Mouse (Mus musculus) kidney, adult 8-10 months (tissue): ENCODE data around the gene Itga2.

ENCODE experiments used
- DNase-seq, 2 experiments: peaks; one replicate each; pipeline ENCODE4 v3.0.0; 2022

Gene Itga2

DNA sequence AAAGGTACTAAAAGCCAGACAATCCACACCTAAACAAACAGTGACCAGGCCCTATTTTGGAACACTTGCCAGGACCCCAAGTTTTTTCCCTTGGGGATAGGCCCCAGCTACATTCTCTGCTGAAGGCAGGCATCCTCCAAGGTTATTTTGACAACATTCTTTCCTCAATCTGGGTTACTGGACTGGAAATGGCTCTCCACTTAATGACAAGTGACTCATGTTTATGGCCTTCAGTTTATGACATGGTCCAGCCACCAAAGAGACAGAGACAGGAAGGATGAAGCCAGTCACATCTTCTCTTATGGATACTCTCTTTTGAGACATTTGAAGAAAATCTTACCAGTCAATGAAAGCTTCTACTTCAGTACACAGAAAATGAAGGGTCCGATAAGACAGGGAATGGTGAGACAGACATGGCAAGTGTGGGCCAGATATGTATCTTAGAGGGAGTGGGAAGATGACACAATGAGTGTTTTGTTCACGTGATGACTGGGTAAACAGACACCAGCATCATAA, 55.8 kb downstream of the Itga2 start:
- no peak for DNase-seq

DNA sequence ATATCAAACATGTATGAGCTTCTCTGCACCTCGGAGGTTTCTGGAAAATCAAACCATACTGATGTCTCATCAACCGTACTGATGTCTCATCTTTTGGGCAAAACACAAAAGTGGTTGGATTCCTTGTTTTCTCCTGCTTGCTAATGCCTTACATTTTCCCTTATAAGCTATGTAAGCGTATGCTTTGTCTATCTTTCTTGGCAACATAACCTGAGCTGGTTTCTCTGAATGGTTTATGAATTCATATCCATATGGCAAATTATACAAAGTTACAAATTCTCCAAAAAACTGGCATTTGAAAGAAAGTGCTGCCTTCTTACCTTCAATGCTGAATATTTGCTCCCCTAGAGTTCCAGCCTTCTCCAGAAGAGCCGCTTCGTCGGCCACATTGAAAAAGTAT, 57.2 kb downstream of the Itga2 start:
- DNase-seq, result no peak

- no peak for DNase-seq
Observed at GRCm38 (mm10) chr13:114857525-114857924, 74.4 kb downstream of the Itga2 start.

DNA sequence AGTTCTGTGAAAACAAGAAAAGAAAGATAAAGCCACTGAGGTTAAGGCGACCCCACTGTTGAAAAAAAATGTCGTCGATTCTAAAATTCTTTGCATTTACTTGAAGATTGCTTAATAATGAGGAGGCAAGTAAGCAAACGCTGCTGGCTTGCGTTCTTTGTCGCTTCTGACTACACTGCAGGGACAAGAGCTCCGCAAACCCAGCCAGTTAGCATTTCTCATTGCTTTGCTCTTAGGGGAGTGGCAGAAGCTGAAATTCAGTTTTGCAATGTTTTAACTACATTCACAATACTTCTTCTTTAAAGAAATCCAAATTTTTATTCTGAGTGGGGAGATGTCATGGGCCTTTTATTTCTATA, 75.7 kb downstream of the Itga2 start:
- no peak for DNase-seq

DNA sequence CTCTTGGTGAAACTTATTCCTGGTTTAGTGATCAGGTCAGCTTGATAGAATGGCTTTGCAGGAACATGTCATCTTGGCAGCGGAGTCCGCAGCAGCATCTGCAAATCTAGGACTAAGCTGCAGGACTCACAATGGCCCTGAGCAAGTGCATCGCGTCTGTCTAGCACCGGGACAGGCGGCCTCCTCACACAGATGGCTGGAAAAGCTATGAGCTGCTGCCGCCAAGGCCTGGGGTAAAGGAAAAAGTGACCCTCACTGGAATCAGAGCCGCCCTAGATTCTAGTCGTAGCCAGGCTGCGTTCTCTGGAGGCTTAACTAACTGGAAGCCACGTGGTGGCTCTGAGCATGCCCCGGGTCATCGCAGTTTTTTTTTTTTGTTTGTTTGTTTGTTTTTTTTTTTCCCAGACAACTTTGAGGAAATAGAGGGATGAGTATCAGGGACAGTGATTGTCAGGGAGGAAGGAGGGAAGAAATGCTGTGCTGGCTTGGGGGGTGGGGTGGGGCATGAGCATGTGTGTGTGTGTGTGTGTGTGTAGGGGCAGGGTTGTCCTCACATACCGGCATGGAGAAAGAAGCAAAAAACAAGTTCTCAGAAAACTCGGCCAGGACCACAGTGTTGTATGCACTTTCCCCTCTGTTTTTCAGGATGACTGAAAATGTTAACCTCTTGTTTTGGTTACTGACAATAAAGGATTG, 76.2 kb downstream of the Itga2 start:
- DNase-seq, result no peak

DNA sequence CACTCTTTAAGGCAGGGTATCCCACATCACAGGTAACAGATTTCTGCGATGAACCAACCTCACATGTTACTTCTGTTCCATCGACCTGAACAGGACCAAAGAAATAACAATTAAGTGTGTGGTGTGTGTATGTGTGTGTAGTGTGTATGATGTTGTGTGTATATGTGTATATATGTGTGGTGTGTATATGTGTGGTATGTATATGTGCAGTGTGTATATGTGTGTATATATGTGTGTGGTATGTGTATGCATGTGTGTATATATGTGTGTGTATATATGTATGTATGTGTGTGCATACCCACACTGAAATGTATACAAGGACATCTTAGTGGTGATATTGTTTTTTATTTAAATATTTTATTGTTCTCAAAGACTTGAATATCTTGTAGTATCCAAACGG, 77.5 kb downstream of the Itga2 start:
- DNase-seq, result no peak

GRCm38 (mm10) chr13:114854023-114854422, 77.9 kb downstream of the Itga2 start:
- DNase-seq, result no peak

DNA sequence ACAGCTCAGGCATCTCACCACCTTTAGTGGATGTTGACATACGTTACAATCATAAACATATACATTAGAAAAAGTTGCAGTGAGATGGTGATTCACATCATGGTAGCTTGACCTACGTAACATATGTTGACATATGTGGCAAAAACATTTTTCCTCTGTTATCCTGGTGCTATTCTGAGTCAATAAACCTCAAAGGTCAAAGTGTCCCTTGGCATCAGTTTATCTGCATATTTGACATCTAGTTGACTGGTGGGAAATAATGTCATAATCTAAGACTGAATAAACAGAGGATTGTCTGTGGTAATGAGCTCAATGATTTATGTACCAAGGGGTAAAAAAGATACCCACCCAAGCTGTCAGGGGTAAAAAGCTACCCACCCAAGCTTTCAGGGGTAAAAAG, 78.7 kb downstream of the Itga2 start:
- DNase-seq, result no peak

GRCm38 (mm10) chr13:114852264-114853111, 79.4 kb downstream of the Itga2 start:
- peak; percentile 13 to 62 for DNase-seq

GRCm38 (mm10) chr13:114848945-114849344, 83.0 kb downstream of the Itga2 start:
- DNase-seq, result no peak

- DNase-seq, result no peak
Observed at GRCm38 (mm10) chr13:114845804-114846203, 86.1 kb downstream of the Itga2 start.

- DNase-seq, result no peak
Observed at GRCm38 (mm10) chr13:114843318-114843717, 88.6 kb downstream of the Itga2 start.

GRCm38 (mm10) chr13:114840545-114840944, 91.4 kb downstream of the Itga2 start:
- no peak for DNase-seq

DNA sequence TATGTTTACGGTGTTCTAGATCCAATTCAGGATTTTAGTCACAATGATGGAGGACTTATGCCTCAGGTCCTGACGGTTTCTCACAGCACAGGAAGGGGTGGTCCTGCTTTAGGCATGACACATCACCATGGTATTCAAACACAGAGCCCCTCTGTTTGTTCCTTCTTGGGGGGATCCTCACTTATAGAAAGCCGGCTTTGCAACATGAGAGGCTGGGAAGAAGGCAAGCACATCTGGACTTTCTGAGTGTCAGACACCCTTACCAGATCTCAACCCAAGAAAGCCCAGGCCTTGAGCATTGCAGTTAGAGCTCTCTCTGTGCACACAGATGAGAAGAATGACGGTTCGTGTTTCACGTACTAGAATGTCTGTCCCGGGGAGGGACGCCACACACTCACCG, 92.8 kb downstream of the Itga2 start:
- DNase-seq, result no peak

GRCm38 (mm10) chr13:114838535-114838990, 93.3 kb downstream of the Itga2 start:
- DNase-seq, result peak; percentile 62 to 70

DNA sequence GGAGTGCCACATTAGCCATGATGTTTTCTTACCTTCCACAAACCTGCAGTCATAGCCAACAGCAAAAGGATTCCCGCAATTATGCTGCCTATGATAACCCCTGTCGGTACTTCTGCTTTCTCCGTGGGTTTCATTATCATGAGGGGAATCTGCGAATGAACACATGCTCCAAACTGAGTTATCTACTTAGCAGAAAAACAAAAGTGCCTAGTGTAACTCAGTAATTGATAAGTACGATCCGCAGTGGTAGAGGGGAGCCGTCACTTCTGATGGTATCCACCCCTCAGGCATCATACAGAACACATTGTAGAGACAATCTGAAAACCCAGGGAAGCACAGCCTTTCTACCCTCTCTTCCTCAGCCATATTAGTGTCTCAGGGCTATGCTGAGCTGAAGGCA, 94.8 kb downstream of the Itga2 start:
- no peak for DNase-seq

- DNase-seq, result no peak
Observed at GRCm38 (mm10) chr13:114834580-114834979, 97.3 kb downstream of the Itga2 start.

GRCm38 (mm10) chr13:114833351-114833750, 98.5 kb downstream of the Itga2 start:
- no peak for DNase-seq

DNA sequence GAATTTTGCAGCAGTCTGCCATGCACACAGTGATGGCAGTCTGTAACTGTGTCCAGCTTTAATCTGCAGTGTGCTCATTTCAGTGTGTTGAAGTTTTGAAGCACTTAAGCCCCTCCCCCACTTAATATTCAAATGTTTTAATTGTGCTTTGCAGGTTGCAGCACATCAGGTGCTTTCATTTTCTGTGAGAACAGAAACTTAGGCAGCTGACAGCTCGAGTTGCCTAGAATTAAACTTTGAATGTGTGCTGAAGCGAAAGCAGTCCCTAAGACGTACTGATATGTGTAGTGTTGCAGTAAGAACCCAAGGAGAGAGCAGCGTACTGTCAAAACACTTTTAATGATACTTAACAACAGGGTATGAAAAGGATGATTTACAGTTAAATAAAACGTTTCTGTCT, 99.1 kb downstream of the Itga2 start:
- no peak for DNase-seq

GRCm38 (mm10) chr13:114831367-114831833, 100.5 kb downstream of the Itga2 start:
- DNase-seq, result peak in 1 of 2 experiments; percentile 14

GRCm38 (mm10) chr13:114825377-114825855, 106.5 kb downstream of the Itga2 start:
- DNase-seq, result no peak

GRCm38 (mm10) chr13:114822871-114823270, 109.0 kb downstream of the Itga2 start:
- DNase-seq, result no peak

GRCm38 (mm10) chr13:114818513-114818912, 113.4 kb downstream of the Itga2 start:
- DNase-seq, result peak; percentile 38 to 75
